Mouse (Mus musculus) hindbrain, embryonic 10.5 days (tissue): ENCODE data around the gene Casz1. TPM values are rescaled to one million over a fixed set of nuclear protein-coding genes. Genes with fewer than 3 reads are reported as not detected.
A peak's percentile ranks its signal among the peaks of the same experiment; 100 is the strongest.

Experiments used
- DNase-seq: peaks from one replicate; pipeline ENCODE4 v3.0.0-alpha.2; 2017; ENCODE audit warnings: low spot score
- H3K27ac ChIP-seq: fragments of 300-500 bp; sonication (generic); 2 replicates; pipeline ENCODE4 v1.5.1; 2016; ENCODE audit warnings: mild to moderate bottlenecking, moderate library complexity
- H3K27me3 ChIP-seq: fragments of 300-500 bp; sonication (generic); 2 replicates; pipeline ENCODE4 v1.6.1; 2016; ENCODE audit warnings: mild to moderate bottlenecking; ENCODE audit not compliant: poor library complexity, insufficient read depth, severe bottlenecking
- H3K36me3 ChIP-seq: fragments of 300-500 bp; sonication (generic); 2 replicates; pipeline ENCODE4 v1.6.1; 2016; ENCODE audit warnings: mild to moderate bottlenecking, moderate library complexity
- H3K4me1 ChIP-seq: fragments of 300-500 bp; sonication (generic); replicated peaks from 2 replicates; pipeline ENCODE4 v1.6.1; 2016; ENCODE audit warnings: mild to moderate bottlenecking
- H3K4me3 ChIP-seq: fragments of 300-500 bp; sonication (generic); 2 replicates; pipeline ENCODE4 v1.5.1; 2016; ENCODE audit warnings: mild to moderate bottlenecking, moderate library complexity
- H3K9me3 ChIP-seq: fragments of 300-500 bp; sonication (generic); 2 replicates; pipeline ENCODE4 v1.6.1; 2016; ENCODE audit warnings: mild to moderate bottlenecking, moderate library complexity
- WGBS: fragments of 180-500 bp; shearing (Covaris S2); methylation state at CpG from one replicate; pipeline ENCODE4 v1.1.7; 2016; 5-methylcytosine and 5-hydroxymethylcytosine counted together
- polyA plus RNA-seq: library from polyadenylated mRNA; unstranded; fragments of >200 nt; fragmentation: Nextera tagmentation; extraction: Ambion mirVana; gene quantifications from 2 replicates; pipeline ENCODE4 v1.2.1, GENCODE M21; 2016

The Casz1 gene
- polyA plus RNA-seq, 1 experiment from 2014 or later: 14.4 TPM

DNA sequence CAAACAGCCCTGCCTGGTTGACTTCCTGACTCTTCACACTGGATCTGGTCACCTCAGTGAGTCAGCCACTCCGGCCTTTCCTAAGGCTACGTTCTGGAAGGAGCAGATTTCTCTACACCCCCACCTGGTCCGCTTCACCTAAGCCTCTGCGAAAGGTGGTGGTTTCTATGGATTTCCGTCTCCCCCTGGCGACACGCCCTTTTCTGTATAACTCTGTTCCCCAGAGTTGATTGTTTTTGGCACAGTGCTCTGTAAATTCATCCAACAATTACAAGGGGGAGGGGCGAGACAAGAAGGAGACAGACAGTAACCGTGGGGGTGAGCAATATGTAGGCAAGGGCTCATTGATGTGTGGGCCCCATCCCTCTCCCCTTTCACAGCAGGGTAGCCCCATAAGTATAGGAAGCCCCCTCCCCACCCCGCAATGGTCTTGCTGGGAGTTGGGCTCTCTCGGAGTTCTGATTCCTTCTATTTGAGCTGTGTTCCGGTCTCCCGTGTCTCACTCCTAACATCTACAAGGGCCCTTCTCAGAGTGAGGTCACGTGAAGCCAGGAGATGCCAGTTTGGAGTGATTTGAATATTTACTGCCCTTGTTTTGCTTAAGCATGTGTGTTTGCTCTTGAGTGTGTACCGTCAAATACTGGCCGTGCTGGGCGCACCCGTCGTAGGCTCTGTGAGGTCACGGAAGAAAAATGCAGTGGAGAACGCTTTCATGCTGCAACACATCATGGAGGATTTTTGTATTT, 29.2 kb downstream of the Casz1 start:
- peaks cover 6% of the 10 kb centered on the region for H3K36me3 ChIP-seq
- no peak for DNase-seq
- WGBS: 86% methylated on average over 21 of the region's 21 CpGs
- H3K4me1 ChIP-seq: peaks cover 50% of the 10 kb centered on the region
- no peak overlapping the region for H3K27ac ChIP-seq
- H3K9me3 ChIP-seq: no peaks in the 10 kb centered on the region
- H3K27me3 ChIP-seq: peaks cover 41% of the 10 kb centered on the region
- H3K4me3 ChIP-seq: no peak overlapping the region

DNA sequence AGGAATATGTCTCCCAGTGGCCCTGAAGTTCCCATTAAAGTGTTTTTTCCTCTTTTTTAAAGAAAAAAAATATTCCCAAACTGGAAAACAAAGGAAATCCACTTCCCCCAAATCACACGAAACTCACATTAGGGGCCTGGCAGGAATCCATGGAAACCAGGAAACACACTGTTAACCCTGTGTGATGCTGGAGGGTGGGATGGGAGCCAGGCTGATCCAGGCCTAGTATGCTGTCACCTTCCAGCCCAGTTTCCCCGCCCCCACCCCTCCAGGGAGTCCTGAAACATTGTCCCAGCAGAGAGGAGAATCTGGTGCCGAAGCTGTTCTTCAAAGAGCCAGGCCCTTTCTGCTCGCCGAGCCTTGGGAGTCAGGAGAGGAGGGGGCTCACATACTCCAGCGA, 32.2 kb downstream of the Casz1 start:
- Histone ChIP-seq H3K9me3 (no peaks in the 10 kb centered on the region), H3K27me3 (peaks cover 52% of the 10 kb centered on the region), H3K36me3 (peaks cover 29% of the 10 kb centered on the region), H3K4me1 (peaks cover 54% of the 10 kb centered on the region), H3K4me3 (no peak overlapping the region), H3K27ac (peak overlapping the region; percentile 50; the same call in 1 of the 2 replicates)
- 34% methylated on average over 6 of the region's 6 CpGs for WGBS
- no peak for DNase-seq

DNA sequence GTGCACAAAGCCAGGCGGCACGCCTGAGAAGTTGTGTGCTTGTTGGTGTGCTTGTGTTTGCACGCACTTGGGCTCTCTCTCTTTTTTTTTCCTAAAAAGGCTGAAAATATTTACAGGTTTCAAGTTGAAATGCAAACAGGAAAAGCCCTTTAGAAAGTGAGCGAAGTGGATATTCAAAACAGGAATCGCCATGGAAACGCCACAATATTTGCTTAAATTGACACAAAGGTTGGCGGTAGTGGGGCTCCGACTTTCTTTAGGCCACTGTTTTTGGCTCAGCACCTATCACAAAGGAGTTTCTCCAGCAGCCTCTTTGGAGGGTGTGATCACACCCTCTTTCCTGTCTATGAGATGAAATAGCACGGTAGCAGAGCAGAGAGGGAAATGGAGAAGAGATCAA, 32.8 kb downstream of the Casz1 start:
- H3K9me3 ChIP-seq: no peaks in the 10 kb centered on the region
- H3K4me1 ChIP-seq: peaks cover 59% of the 10 kb centered on the region
- WGBS: 53% methylated on average over 9 of the region's 9 CpGs
- DNase-seq: no peak
- no peak overlapping the region for H3K4me3 ChIP-seq
- peaks cover 59% of the 10 kb centered on the region for H3K27me3 ChIP-seq
- H3K36me3 ChIP-seq: peaks cover 29% of the 10 kb centered on the region
- 0 out of 2 replicates have a peak overlapping the region, but pooled peaks have one; percentile 50 for H3K27ac ChIP-seq

- 84% methylated on average over 6 of the region's 6 CpGs for WGBS
- Histone ChIP-seq H3K36me3 (peaks cover 29% of the 10 kb centered on the region), H3K27ac (no peak overlapping the region), H3K27me3 (peaks cover 65% of the 10 kb centered on the region), H3K4me1 (peaks cover 65% of the 10 kb centered on the region), H3K4me3 (no peak overlapping the region), H3K9me3 (no peaks in the 10 kb centered on the region)
- no peak for DNase-seq
These were observed 33.4 kb downstream of the Casz1 start for GRCm38 (mm10) chr4:148837644-148838043.

DNA sequence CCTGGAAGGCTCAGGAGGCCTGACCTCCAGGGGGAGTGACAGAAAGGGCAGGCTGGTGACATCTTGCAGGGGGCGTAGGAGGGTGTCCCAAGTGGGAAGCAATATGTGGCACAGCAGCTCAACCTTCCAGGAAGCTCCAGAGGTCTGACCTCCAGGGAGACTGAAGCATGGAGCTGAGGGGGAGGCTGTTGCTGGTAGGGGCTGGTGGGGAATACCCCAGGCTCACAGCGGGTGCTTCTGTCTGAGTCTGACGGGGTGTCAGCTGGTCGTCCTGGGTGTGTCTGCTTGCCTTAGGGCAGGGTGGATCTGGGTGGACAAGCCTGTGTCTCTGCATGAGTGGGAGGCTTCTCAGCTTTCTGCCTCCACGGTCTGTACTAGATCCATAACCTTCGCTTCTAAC, 38.1 kb downstream of the Casz1 start:
- DNase-seq: no peak

GRCm38 (mm10) chr4:148844921-148845320, 40.7 kb downstream of the Casz1 start:
- 49% methylated on average over 7 of the region's 7 CpGs for WGBS
- Histone ChIP-seq H3K27ac (no peak overlapping the region), H3K36me3 (peaks cover 9% of the 10 kb centered on the region; the same call in 1 of the 2 replicates), H3K9me3 (no peaks in the 10 kb centered on the region), H3K27me3 (peaks cover 98% of the 10 kb centered on the region), H3K4me1 (peaks cover 59% of the 10 kb centered on the region), H3K4me3 (no peak overlapping the region)
- DNase-seq: no peak

More for the DNA sequence above, 38.1 kb downstream of the Casz1 start:
- Histone ChIP-seq H3K9me3 (no peaks in the 10 kb centered on the region), H3K27ac (0 out of 2 replicates have a peak overlapping the region, but pooled peaks have one; percentile 36), H3K27me3 (peaks cover 87% of the 10 kb centered on the region), H3K4me3 (no peak overlapping the region), H3K4me1 (peaks cover 61% of the 10 kb centered on the region), H3K36me3 (peaks cover 29% of the 10 kb centered on the region)
- 64% methylated on average over 6 of the region's 6 CpGs for WGBS

DNA sequence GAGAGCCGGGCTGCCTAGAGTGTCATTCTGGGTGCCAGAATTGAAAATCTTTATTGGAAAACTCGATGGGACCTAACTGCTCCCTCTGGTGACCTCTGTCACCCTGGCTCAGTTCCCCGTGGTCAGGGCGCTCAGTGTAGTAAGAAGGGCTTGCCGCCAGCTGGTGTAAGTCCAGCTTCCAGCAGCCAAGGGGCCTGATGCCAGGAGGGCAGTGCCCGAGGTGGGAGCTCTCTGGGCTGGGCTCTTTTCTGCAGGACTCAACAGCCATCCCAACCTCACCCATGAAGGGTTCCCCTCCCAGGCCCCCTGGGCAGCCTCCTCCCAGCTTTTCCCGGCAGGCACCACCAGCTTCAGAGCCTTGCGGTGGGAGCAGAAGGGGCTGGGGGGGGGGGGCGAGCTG, 42.0 kb downstream of the Casz1 start:
- Histone ChIP-seq H3K4me1 (peaks cover 61% of the 10 kb centered on the region), H3K9me3 (no peaks in the 10 kb centered on the region), H3K36me3 (0 out of 2 replicates have a peak, but pooled peaks cover 1% of the 10 kb centered on the region), H3K27me3 (peaks cover 99% of the 10 kb centered on the region), H3K27ac (0 out of 2 replicates have a peak overlapping the region, but pooled peaks have one; percentile 45), H3K4me3 (no peak overlapping the region)
- DNase-seq: no peak
- WGBS: 68% methylated on average over 9 of the region's 9 CpGs

DNA sequence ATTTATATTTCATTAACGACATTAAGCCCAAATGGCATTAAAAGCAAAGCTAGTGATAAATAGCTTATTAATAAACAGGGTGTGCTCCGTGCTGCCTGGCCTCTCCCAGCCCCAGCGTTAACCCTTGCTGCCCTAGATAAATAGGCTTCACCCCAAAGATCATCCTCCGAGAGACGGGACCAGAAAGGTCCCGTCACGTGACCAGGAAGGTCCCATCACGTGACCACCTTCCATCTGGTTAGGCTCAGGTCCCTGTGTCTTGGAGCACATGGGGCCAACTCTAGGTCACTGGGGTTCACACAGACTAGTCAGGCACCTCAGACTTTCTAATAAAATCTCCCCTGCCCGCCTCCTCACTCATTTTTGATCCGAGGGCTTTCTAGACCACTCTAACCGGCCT, 42.5 kb downstream of the Casz1 start:
- H3K4me1 ChIP-seq: peaks cover 63% of the 10 kb centered on the region
- H3K36me3 ChIP-seq: no peaks in the 10 kb centered on the region
- WGBS: 74% methylated on average over 11 of the region's 11 CpGs
- no peak overlapping the region for H3K4me3 ChIP-seq
- no peak overlapping the region for H3K27ac ChIP-seq
- DNase-seq: no peak
- peaks cover 99% of the 10 kb centered on the region for H3K27me3 ChIP-seq
- H3K9me3 ChIP-seq: no peaks in the 10 kb centered on the region

- Histone ChIP-seq H3K9me3 (no peaks in the 10 kb centered on the region), H3K27me3 (peaks cover 99% of the 10 kb centered on the region), H3K4me3 (no peak overlapping the region), H3K36me3 (no peaks in the 10 kb centered on the region), H3K4me1 (peaks cover 63% of the 10 kb centered on the region), H3K27ac (no peak overlapping the region)
- WGBS: 84% methylated on average over 9 of the region's 9 CpGs
- no peak for DNase-seq
These were observed 43.4 kb downstream of the Casz1 start for GRCm38 (mm10) chr4:148847636-148848035.

GRCm38 (mm10) chr4:148849437-148849836, 45.2 kb downstream of the Casz1 start:
- no peaks in the 10 kb centered on the region for H3K36me3 ChIP-seq
- no peak for DNase-seq
- no peaks in the 10 kb centered on the region for H3K9me3 ChIP-seq
- H3K4me3 ChIP-seq: no peak overlapping the region
- WGBS: 86% methylated on average over 6 of the region's 6 CpGs
- peaks cover 59% of the 10 kb centered on the region for H3K4me1 ChIP-seq
- H3K27ac ChIP-seq: no peak overlapping the region
- peaks cover 100% of the 10 kb centered on the region for H3K27me3 ChIP-seq

DNA sequence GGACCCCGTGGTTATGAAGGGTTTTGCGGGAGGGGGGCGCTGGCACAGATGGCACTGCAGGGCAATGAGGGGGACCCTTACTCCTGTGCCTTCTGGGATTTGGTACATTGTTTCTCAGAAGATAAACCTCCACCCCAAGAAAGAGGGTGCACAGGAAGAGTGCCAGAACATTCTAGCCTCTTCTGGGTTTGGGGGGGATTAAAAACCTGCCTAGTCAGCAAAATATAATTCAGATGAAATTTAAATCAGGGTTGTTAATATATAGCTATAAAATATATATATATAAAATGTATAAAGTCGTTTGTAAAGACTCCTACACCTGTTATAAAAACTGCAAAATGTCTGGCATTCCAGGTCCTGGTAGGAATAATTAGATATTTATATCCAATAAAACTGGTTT, 48.8 kb downstream of the Casz1 start:
- H3K27me3 ChIP-seq: peaks cover 96% of the 10 kb centered on the region
- 0 out of 2 replicates have a peak overlapping the region, but pooled peaks have one; percentile 6 for H3K27ac ChIP-seq

GRCm38 (mm10) chr4:148854093-148854492, 49.9 kb downstream of the Casz1 start:
- Histone ChIP-seq H3K4me3 (no peak overlapping the region), H3K27me3 (peaks cover 96% of the 10 kb centered on the region), H3K9me3 (no peaks in the 10 kb centered on the region), H3K27ac (no peak overlapping the region), H3K4me1 (peaks cover 72% of the 10 kb centered on the region), H3K36me3 (no peaks in the 10 kb centered on the region)
- WGBS: 27% methylated on average over 2 of the region's 2 CpGs
- no peak for DNase-seq

More for the DNA sequence above, 48.8 kb downstream of the Casz1 start:
- peaks cover 62% of the 10 kb centered on the region for H3K4me1 ChIP-seq
- DNase-seq: no peak
- no peaks in the 10 kb centered on the region for H3K9me3 ChIP-seq
- H3K36me3 ChIP-seq: no peaks in the 10 kb centered on the region
- no peak overlapping the region for H3K4me3 ChIP-seq
- 80% methylated on average over 4 of the region's 4 CpGs for WGBS

DNA sequence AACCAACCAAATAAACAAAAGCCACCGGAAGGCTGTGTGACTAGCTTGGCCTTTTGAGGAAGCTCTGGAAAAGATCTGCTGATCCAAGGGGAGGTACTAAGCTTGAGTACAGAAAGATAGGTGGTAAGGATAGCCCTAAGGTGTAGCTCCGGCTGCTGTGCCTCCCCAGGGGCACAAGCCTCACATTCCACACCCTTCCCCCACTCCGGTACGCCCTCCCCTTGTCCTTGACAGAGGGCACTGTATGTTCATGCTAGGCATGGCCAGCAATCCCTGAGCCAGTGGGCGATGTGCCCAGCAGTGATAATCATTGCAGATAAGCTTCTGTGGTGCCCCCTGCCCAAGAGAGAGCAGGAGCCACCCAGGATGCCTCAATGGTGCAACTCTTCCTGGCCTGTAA, 51.3 kb downstream of the Casz1 start:
- Histone ChIP-seq H3K4me3 (no peak overlapping the region), H3K4me1 (peaks cover 82% of the 10 kb centered on the region), H3K27ac (peak overlapping the region; percentile 62; the same call in 1 of the 2 replicates), H3K27me3 (peaks cover 96% of the 10 kb centered on the region), H3K9me3 (no peaks in the 10 kb centered on the region), H3K36me3 (no peaks in the 10 kb centered on the region)
- no peak for DNase-seq
- WGBS: 77% methylated on average over 5 of the region's 5 CpGs
